Mouse (Mus musculus): ENCODE results near the gene Ppfibp1. TPM values are rescaled to one million over a fixed set of nuclear protein-coding genes. Genes with fewer than 3 reads are reported as not detected.

Ppfibp1 gene
- total and polyA plus RNA-seq, 2 experiments = 6.9 to 20.8 TPM

- H3K27me3 ChIP-seq (ENCODE audit: control insufficient read depth, insufficient read depth, low read length) = no peaks in the 10 kb centered on the region
- H3K79me2 ChIP-seq (ENCODE audit: control insufficient read depth, insufficient read depth, low read length) = no peaks in the 10 kb centered on the region
- WGBS = 50% methylated on average over 13 of the region's 13 CpGs
- H3K9ac ChIP-seq (ENCODE audit: low read depth, low read length) = no peak overlapping the region
- no peaks in the 10 kb centered on the region for H3K4me1 ChIP-seq (ENCODE audit: control insufficient read depth, insufficient read depth, low read length)
- no peak overlapping the region for H3K4me3 ChIP-seq (ENCODE audit: insufficient read depth, low read depth, low read length)
- no peak overlapping the region for H3K27ac ChIP-seq (replicated peaks; ENCODE audit: insufficient read depth, low read depth, low read length)
- no peak for TF ChIP-seq CTCF (IDR thresholded peaks at IDR 0.05; ENCODE audit: low read depth, low read length)
- TF ChIP-seq POLR2A (IDR thresholded peaks at IDR 0.05; ENCODE audit: extremely low read depth, insufficient read depth, low read length) = no peak
- DNase-seq (ENCODE audit: extremely low read depth, low read depth, low spot score) = no peak
- no peaks in the 10 kb centered on the region for H3K36me3 ChIP-seq (ENCODE audit: control insufficient read depth, insufficient read depth, low read length)
These were observed 6.2 kb upstream of the Ppfibp1 start for GRCm38 (mm10) chr6:146881896-146882770.

GRCm38 (mm10) chr6:146883426-146883825, 4.9 kb upstream of the Ppfibp1 start:
- Histone ChIP-seq H3K9ac (ENCODE audit: low read depth, low read length) (no peak overlapping the region), H3K4me1 (ENCODE audit: control insufficient read depth, insufficient read depth, low read length) (no peaks in the 10 kb centered on the region; the same call in 1 of the 2 replicates), H3K79me2 (ENCODE audit: control insufficient read depth, insufficient read depth, low read length) (peaks cover under 1% of the 10 kb centered on the region; the same call in 1 of the 2 replicates), H3K36me3 (ENCODE audit: control insufficient read depth, insufficient read depth, low read length) (no peaks in the 10 kb centered on the region), H3K4me3 (ENCODE audit: insufficient read depth, low read depth, low read length) (no peak overlapping the region), H3K27me3 (ENCODE audit: control insufficient read depth, insufficient read depth, low read length) (no peaks in the 10 kb centered on the region), H3K27ac (replicated peaks; ENCODE audit: insufficient read depth, low read depth, low read length) (no peak overlapping the region)
- no peak for TF ChIP-seq POLR2A (IDR thresholded peaks at IDR 0.05; ENCODE audit: extremely low read depth, insufficient read depth, low read length)
- TF ChIP-seq CTCF (IDR thresholded peaks at IDR 0.05; ENCODE audit: low read depth, low read length) = no peak
- no peak for DNase-seq (ENCODE audit: extremely low read depth, low read depth, low spot score)
- WGBS = 66% methylated on average over 2 of the region's 2 CpGs

GRCm38 (mm10) chr6:146884171-146884570, 4.1 kb upstream of the Ppfibp1 start:
- no peak for DNase-seq (ENCODE audit: extremely low read depth, low read depth, low spot score)
- TF ChIP-seq POLR2A (IDR thresholded peaks at IDR 0.05; ENCODE audit: extremely low read depth, insufficient read depth, low read length) (no peak), CTCF (IDR thresholded peaks at IDR 0.05; ENCODE audit: low read depth, low read length) (no peak)
- Histone ChIP-seq H3K36me3 (ENCODE audit: control insufficient read depth, insufficient read depth, low read length) (no peaks in the 10 kb centered on the region), H3K27ac (replicated peaks; ENCODE audit: insufficient read depth, low read depth, low read length) (no peak overlapping the region), H3K9ac (ENCODE audit: low read depth, low read length) (no peak overlapping the region), H3K4me3 (ENCODE audit: insufficient read depth, low read depth, low read length) (no peak overlapping the region), H3K4me1 (ENCODE audit: control insufficient read depth, insufficient read depth, low read length) (peaks cover 3% of the 10 kb centered on the region), H3K79me2 (ENCODE audit: control insufficient read depth, insufficient read depth, low read length) (peaks cover 6% of the 10 kb centered on the region; the same call in 1 of the 2 replicates), H3K27me3 (ENCODE audit: control insufficient read depth, insufficient read depth, low read length) (no peaks in the 10 kb centered on the region)
- WGBS = 47% methylated on average over 3 of the region's 3 CpGs

- Histone ChIP-seq H3K27me3 (ENCODE audit: control insufficient read depth, insufficient read depth, low read length) (no peaks in the 10 kb centered on the region), H3K79me2 (ENCODE audit: control insufficient read depth, insufficient read depth, low read length) (peaks cover 9% of the 10 kb centered on the region; the same call in 1 of the 2 replicates), H3K4me1 (ENCODE audit: control insufficient read depth, insufficient read depth, low read length) (peaks cover 8% of the 10 kb centered on the region), H3K27ac (replicated peaks; ENCODE audit: insufficient read depth, low read depth, low read length) (no peak overlapping the region), H3K4me3 (ENCODE audit: insufficient read depth, low read depth, low read length) (no peak overlapping the region), H3K36me3 (ENCODE audit: control insufficient read depth, insufficient read depth, low read length) (no peaks in the 10 kb centered on the region), H3K9ac (ENCODE audit: low read depth, low read length) (no peak overlapping the region)
- TF ChIP-seq POLR2A (IDR thresholded peaks at IDR 0.05; ENCODE audit: extremely low read depth, insufficient read depth, low read length) (no peak), CTCF (IDR thresholded peaks at IDR 0.05; ENCODE audit: low read depth, low read length) (no peak)
- 69% methylated on average over 4 of the region's 4 CpGs for WGBS
- DNase-seq (ENCODE audit: extremely low read depth, low read depth, low spot score) = no peak
These were observed 3.4 kb upstream of the Ppfibp1 start for GRCm38 (mm10) chr6:146884851-146885250.

GRCm38 (mm10) chr6:146888660-146889490, 588 bp downstream of the Ppfibp1 start:
- Histone ChIP-seq H3K4me1 (ENCODE audit: control insufficient read depth, insufficient read depth, low read length) (peaks cover 13% of the 10 kb centered on the region), H3K27me3 (ENCODE audit: control insufficient read depth, insufficient read depth, low read length) (no peaks in the 10 kb centered on the region), H3K27ac (replicated peaks; ENCODE audit: insufficient read depth, low read depth, low read length) (peak overlapping the region; percentile 86), H3K9ac (ENCODE audit: low read depth, low read length) (peak overlapping the region; percentile 96), H3K4me3 (ENCODE audit: insufficient read depth, low read depth, low read length) (peak overlapping the region; percentile 93), H3K79me2 (ENCODE audit: control insufficient read depth, insufficient read depth, low read length) (peaks cover 9% of the 10 kb centered on the region; the same call in 1 of the 2 replicates), H3K36me3 (ENCODE audit: control insufficient read depth, insufficient read depth, low read length) (peaks cover 4% of the 10 kb centered on the region; the same call in 1 of the 2 replicates)
- no peak for DNase-seq (ENCODE audit: extremely low read depth, low read depth, low spot score)
- no peak for TF ChIP-seq POLR2A (IDR thresholded peaks at IDR 0.05; ENCODE audit: extremely low read depth, insufficient read depth, low read length)
- no peak for TF ChIP-seq CTCF (IDR thresholded peaks at IDR 0.05; ENCODE audit: low read depth, low read length)
- WGBS = 7% methylated on average over 26 of the region's 26 CpGs
